Mouse (Mus musculus): Measurements from ENCODE around the gene Lsamp.
"Not testable (repeated sequence)": the region's sequence is repeated elsewhere in the genome, so short reads cannot be mapped to it uniquely, and the experiment has no call there.

The Lsamp gene

GRCm38 (mm10) chr16:40504262-40504960 lies 520.2 kb downstream of the Lsamp start:
- DNase-seq (ENCODE audit: low read depth) = no peak

DNA sequence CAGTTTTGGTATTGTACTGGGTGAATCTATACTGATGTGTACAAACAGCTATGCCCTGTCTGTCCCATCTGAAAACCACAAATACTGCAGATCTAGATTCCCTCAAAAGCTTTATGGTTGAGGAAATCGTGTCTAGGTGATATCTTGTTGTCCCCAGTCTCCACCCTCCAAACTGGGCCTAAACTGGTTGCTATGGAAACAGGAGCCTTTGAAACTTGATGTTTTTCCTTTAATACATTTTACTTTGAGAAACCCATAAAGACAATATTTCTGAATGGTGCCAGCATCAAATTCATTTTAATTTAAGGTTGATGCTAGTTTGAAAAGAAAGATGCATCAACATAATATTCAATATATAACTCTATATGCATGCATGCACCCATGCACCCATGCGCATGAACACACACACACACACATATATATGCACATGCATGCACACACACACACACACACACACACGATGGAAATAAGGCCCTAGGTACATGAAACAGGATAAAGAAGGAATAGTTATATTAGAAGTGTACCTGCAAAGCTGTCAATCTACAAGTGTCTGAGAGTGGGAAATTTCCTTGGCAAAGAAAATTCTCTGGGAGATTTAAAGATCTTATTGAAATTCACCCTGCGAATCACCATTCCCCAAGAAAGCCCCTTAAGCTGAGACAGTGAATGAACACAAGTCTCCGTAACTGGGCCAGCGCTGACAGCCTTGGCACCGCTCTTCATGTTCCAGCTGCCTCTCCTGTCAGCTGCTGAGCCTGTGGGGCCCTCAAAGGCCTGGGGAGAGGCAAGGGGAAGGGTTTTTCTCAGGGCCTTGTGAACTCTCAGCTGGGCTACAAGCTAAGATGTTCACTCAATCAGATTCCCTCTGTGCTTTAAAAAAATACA lies 525.2 kb downstream of the Lsamp start:
- no peak for DNase-seq (ENCODE audit: low read depth)

DNA sequence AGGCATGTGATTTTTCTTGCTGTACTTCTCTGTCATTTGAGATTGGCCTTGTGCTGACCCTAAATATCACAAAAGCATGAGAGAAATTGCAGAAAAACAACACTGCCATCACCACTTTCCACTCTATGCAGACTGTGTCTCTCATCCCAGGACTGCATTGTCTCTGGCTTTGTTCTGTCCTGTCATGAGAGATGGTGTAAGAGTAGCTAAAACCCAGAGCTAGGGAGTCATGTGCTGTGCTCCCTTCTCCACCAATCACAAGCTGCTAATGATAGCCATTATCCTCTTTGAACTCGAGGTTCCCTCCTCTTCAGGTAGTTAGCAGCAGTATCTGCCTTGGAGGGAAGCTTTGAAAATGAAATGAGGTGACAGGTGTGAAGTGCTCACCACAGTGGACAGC lies 552.6 kb downstream of the Lsamp start:
- DNase-seq (ENCODE audit: low read depth) = no peak

GRCm38 (mm10) chr16:40549663-40550062 lies 565.5 kb downstream of the Lsamp start:
- DNase-seq (ENCODE audit: low read depth) = no peak

- no peak for DNase-seq (ENCODE audit: low read depth)
These were observed 571.4 kb downstream of the Lsamp start for GRCm38 (mm10) chr16:40555608-40556007.

GRCm38 (mm10) chr16:40557680-40558249 lies 573.6 kb downstream of the Lsamp start:
- no peak for DNase-seq (ENCODE audit: low read depth)

DNA sequence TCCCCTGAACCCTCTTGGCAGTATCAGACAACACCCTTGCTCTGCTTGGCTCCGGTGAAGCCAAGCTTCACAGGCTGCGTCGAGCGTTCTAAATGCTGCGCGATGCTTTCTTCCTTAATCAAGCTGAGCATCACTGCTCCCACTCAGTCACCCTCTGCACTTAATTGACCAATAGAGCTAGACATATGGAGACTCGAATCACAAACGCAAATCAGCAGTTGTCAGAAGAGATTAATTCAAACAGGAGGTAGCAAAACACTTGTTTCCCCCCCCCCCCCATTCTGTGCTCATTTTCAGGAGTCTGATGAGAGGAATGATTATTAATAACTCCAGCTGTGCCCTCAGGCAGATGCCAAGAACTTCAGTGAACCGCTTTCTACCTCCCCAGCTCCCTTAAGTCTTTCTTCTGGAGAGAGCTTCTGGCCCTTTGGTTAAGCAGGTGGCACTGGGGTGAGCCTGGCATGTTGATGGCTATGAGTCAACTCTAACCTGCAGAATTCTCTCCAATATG lies 583.3 kb downstream of the Lsamp start:
- no peak for DNase-seq (ENCODE audit: low read depth)

GRCm38 (mm10) chr16:40572085-40572745 lies 588.1 kb downstream of the Lsamp start:
- no peak for DNase-seq (ENCODE audit: low read depth)

DNA sequence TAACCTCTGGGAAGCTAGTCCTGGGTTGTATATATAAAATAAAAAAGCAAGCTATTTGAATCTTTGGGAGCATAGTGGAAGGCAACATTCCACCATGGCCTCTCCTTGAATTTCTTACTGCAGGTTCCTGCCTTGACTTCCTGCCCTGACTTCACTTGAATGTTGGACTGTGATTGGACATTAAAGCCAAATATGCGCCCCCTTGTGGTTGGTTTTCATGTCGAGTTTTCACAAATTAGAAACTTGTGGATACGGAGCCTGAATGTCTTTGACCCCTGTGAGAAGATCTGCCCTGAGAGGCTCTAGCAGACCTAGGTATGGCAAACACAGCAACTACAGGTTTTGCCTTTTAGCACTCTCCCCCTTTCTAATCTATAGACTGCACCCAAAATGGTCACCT lies 597.9 kb downstream of the Lsamp start:
- no peak for DNase-seq (ENCODE audit: low read depth)

DNA sequence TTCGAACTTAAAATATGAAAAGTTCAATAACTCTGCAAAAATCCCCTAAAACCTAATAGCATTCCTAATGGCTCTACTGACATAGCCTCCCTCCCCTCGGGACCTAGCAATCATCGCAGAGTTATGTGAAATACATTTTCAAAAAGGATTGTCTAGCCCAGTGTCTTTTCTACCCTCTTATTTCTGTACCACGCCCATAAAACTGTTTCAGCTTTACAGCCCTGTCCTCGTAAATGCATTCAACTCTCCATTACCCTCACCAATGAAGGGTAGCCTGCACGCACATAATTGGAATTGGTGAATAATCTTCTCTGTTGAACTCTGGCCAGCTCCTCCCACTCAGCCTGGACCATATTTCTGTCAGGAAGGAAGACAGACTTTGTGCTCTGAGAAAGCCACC lies 609.0 kb downstream of the Lsamp start:
- no peak for DNase-seq (ENCODE audit: low read depth)

DNA sequence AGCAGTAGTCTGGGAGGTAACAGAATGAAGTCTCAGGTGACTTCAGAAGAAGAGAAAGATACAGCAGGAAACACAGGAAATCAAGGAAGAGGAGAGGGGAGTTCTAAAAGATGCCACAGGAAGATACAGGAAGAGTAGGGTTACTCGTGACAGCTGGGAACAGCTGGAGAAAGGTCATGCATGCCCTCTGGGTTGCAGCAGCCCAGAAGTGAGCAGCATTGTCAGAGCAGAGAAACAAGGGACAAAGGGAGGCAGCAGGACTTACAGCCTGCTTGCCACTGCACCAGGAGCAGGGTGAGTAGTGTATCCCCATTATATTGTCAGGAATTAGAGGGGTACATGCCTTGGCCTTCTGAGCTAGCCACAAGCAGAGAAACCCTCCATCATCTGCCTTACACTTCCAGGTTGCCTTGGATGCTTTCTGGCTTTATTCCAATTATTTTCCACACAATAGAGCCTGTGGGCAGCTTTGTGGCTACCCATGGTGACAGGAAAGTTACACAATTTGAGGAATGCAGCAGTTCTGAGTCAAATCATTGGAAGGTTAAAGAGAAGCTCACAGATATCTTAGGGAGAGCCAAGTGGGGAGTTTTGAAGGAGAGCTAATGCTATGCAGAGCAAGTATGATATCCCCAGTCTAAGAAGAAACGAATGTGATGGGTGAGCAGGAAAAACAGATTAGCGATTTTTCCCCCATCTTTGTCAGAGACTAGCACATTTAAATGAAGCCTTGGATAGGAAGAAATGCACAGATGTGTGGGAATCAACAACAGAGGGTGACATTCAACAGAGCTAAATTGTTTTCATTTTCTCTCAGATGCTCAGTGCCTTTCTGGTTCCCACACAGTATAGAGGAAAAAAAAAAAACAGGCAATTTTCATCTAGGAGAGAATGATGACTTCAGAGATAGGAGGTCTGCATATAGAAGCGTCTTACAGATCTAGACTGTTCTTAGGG lies 617.5 kb downstream of the Lsamp start:
- DNase-seq (ENCODE audit: low read depth) = no peak

DNA sequence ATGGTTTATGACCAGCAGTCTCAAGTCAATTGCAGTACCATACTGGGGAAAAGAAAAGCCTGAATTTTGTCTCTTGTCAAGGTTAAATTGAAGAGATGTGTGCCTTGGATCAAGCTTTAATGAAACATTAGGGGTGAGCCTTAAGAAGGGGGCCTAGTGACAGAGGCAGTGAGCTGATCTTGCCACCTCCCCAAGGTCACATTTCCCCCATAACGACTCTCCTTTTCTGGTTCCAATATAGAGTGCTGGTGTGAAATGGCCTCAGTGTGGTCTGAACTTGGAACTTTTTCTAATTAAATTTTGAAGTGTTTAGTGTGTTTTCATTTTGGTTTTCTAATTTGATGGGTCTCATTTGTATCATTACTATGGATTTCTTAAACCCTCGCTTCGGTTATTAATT lies 623.3 kb downstream of the Lsamp start:
- DNase-seq (ENCODE audit: low read depth) = no peak

DNA sequence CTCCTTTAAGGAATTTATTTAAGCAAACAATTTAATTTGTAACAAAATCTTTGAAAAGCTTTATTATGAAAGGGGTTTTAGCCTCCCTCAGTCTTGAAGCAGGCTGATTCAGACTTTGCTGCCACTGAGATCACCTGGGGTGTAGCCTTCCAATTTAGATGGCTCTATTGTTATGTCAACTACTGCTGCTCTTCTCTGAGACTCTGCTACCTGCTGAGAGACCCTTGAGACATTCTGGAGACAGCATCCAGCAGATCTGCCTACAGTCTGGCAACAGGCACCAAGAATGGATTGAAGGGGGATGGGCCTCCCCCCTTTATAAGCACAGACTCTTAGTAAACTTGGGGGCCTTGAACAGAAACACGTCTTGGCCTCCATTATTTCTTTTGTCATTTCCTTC lies 632.5 kb downstream of the Lsamp start:
- not testable (repeated sequence) for DNase-seq (ENCODE audit: low read depth)

GRCm38 (mm10) chr16:40621086-40621485 lies 636.9 kb downstream of the Lsamp start:
- not testable (repeated sequence) for DNase-seq (ENCODE audit: low read depth)

GRCm38 (mm10) chr16:40627159-40627558 lies 643.0 kb downstream of the Lsamp start:
- no peak for DNase-seq (ENCODE audit: low read depth)

GRCm38 (mm10) chr16:40639621-40640371 lies 655.6 kb downstream of the Lsamp start:
- DNase-seq (ENCODE audit: low read depth) = no peak

DNA sequence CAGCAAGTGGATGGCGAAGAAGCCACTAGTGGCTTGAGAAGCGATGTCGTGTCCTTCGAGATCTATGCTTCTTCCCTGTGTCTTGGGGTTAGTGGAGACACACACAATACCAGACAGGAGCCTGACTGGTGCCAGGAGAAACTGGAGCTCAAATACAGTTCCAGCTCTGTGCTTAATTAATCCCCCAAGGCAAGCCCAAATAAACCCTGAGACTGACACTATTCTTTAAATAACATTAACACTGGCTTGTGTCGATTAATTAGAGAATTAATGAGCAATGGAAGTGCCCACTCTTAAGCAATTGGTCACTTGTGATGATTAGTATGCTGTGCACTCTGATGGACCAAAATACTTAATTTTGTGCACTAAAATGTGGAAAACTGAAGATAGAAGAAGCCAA lies 668.6 kb downstream of the Lsamp start:
- DNase-seq (ENCODE audit: low read depth) = no peak

- DNase-seq (ENCODE audit: low read depth) = no peak
These were observed 669.3 kb downstream of the Lsamp start for GRCm38 (mm10) chr16:40653508-40653907.

- no peak for DNase-seq (ENCODE audit: low read depth)
These were observed 672.2 kb downstream of the Lsamp start for GRCm38 (mm10) chr16:40656347-40656746.

- DNase-seq (ENCODE audit: low read depth) = no peak
These were observed 672.7 kb downstream of the Lsamp start for GRCm38 (mm10) chr16:40656871-40657270.
